Mouse (Mus musculus): ENCODE measurements around the gene C530008M17Rik. TPM values are rescaled to one million over a fixed set of nuclear protein-coding genes. Genes with fewer than 3 reads are reported as not detected.
"Not testable (repeated sequence)": the region's sequence is repeated elsewhere in the genome, so short reads cannot be mapped to it uniquely, and the experiment has no call there.

Gene C530008M17Rik
- total and polyA plus RNA-seq, 3 experiments: 0.04 to 0.44 TPM; not detected in 1

DNA sequence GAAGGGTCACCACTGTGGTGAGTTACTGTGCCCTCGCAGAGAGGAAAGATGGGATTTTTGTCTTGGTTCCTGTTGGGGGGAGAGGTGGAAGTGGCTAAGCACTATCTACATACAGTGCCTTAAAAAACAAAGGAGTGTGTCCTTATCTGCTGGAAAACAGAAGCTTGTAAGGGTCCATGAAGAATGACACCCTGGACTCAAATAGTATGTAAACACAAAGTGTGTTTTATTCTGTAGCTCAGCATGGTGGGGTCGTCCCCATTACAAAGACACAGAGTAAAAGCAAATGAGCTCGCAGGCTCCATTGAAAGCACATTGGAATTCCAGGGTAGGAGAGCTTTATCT, 249.8 kb downstream of the C530008M17Rik start:
- peaks cover 14 to 32% of the 10 kb centered on the region in 2 experiments for H3K36me3 ChIP-seq (replicated peaks in 1 of 2; ENCODE audit: control insufficient read depth in 1 of 2, insufficient read depth in 1 of 2, low read length in 1 of 2)
- H3K9me3 ChIP-seq (replicated peaks; ENCODE audit: low read length): no peaks in the 10 kb centered on the region
- H3K4me1 ChIP-seq (ENCODE audit: control insufficient read depth in 1 of 2, insufficient read depth in 2 of 2): peaks cover 0 to 11% of the 10 kb centered on the region in 2 experiments; a peak in 1 of 4 replicates
- H3K27ac ChIP-seq (ENCODE audit: insufficient read depth, low read depth): peak overlapping the region; percentile 59
- in situ Hi-C loops (cut with MboI; ENCODE audit: low pct_ligation_motif_present, low pct_unique_long_range_greater_than_20kb, low sequenced_read_pairs) (no loop called here), dilution Hi-C loops (cut with MboI; ENCODE audit: extremely low pct_ligation_motif_present, extremely low pct_unique_long_range_greater_than_20kb, low sequenced_read_pairs) (no loop called here)
- DNase-seq (ENCODE audit: extremely low read depth): no peak
- no peaks in the 10 kb centered on the region for H3K27me3 ChIP-seq (replicated peaks)
- H3K4me2 ChIP-seq (ENCODE audit: insufficient read depth, low read depth, poor library complexity, severe bottlenecking): peak overlapping the region; percentile 85
- H3K9ac ChIP-seq (ENCODE audit: insufficient read depth, low read depth): peak overlapping the region; percentile 67
- TF ChIP-seq USF1 (IDR thresholded peaks at IDR 0.05; ENCODE audit: low read depth, low read length) (no peak), IRF4 (IDR thresholded peaks at IDR 0.05; ENCODE audit: low read depth, low read length) (no peak), ZNF384 (IDR thresholded peaks at IDR 0.05; ENCODE audit: low read depth, low read length) (no peak), RAD21 (IDR thresholded peaks at IDR 0.05; ENCODE audit: low read depth, low read length) (no peak), GABPA (IDR thresholded peaks at IDR 0.05; ENCODE audit: insufficient replicate concordance, low read depth, low read length) (no peak), NELFE (IDR thresholded peaks at IDR 0.05; ENCODE audit: low read depth, low read length) (no peak), KAT2A (IDR thresholded peaks at IDR 0.05; ENCODE audit: insufficient replicate concordance, low read length) (no peak), MYC (IDR thresholded peaks at IDR 0.05; ENCODE audit: low read depth, low read length) (no peak), UBTF (IDR thresholded peaks at IDR 0.05; ENCODE audit: low read depth, low read length) (no peak), ZMIZ1 (IDR thresholded peaks at IDR 0.05; ENCODE audit: low read depth, low read length) (no peak), POLR2A (IDR thresholded peaks at IDR 0.05; ENCODE audit: low read depth, low read length) (no peak), MEF2A (IDR thresholded peaks at IDR 0.05; ENCODE audit: borderline replicate concordance, low read depth, low read length) (no peak), TCF12 (IDR thresholded peaks at IDR 0.05; ENCODE audit: low read depth, low read length) (no peak), POLR2AphosphoS2 (IDR thresholded peaks at IDR 0.05; ENCODE audit: low read depth, low read length) (no peak), USF2 (conservative IDR thresholded peaks at IDR 0.05; ENCODE audit: low read depth, low read length) (no peak), HCFC1 (IDR thresholded peaks at IDR 0.05; ENCODE audit: low read depth, low read length) (no peak), BHLHE40 (IDR thresholded peaks at IDR 0.05; ENCODE audit: low read depth, low read length) (no peak), EP300 (IDR thresholded peaks at IDR 0.05; ENCODE audit: low read length) (no peak), ELF1 (IDR thresholded peaks at IDR 0.05; ENCODE audit: low read depth, low read length) (no peak)
- no peaks in the 10 kb centered on the region for H3K79me2 ChIP-seq (replicated peaks; ENCODE audit: control insufficient read depth, extremely low read depth, insufficient read depth, poor library complexity, severe bottlenecking)
- H3K4me3 ChIP-seq (replicated peaks in 1 of 3; ENCODE audit: low read depth in 2 of 3, low read length in 2 of 3, poor library complexity in 1 of 3): peak overlapping the region; percentile 64 to 95 (median 73)

DNA sequence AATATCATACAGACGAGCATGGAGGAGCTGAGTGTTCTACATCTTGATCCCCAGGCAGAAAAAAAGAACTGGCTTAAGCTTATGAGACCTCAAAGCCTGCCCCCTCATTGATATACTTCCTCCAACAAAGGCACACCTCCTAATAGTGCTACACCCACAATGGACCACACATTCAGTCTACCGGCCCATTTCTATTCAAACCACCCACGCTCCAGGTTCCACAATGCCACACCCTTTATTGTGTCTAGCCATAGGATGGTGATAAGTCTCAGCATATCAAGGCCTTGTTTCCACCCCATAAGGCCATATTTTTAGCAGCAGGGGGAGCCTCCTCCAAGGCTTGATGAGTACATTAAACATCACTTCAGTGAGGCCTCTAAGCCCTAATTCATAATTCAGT, 254.5 kb downstream of the C530008M17Rik start:
- dilution Hi-C loops (cut with MboI; ENCODE audit: extremely low pct_ligation_motif_present, extremely low pct_unique_long_range_greater_than_20kb, low sequenced_read_pairs) (no loop called here), in situ Hi-C loops (cut with MboI; ENCODE audit: low pct_ligation_motif_present, low pct_unique_long_range_greater_than_20kb, low sequenced_read_pairs) (loop anchor here (5.0 kb wide), 1 partner anchor 41 kb away; the partner anchor contains the start of genes Paics and Ppat)
- peaks cover 0 to 11% of the 10 kb centered on the region in 2 experiments; a peak in 1 of 4 replicates for H3K4me1 ChIP-seq (ENCODE audit: control insufficient read depth in 1 of 2, insufficient read depth in 2 of 2)
- H3K27ac ChIP-seq (ENCODE audit: insufficient read depth, low read depth): no peak overlapping the region
- H3K9me3 ChIP-seq (replicated peaks; ENCODE audit: low read length): no peaks in the 10 kb centered on the region
- H3K36me3 ChIP-seq (replicated peaks in 1 of 2; ENCODE audit: control insufficient read depth in 1 of 2, insufficient read depth in 1 of 2, low read length in 1 of 2): peaks cover 31 to 55% of the 10 kb centered on the region in 2 experiments
- no peaks in the 10 kb centered on the region; the same call in 1 of the 2 replicates for H3K79me2 ChIP-seq (replicated peaks; ENCODE audit: control insufficient read depth, extremely low read depth, insufficient read depth, poor library complexity, severe bottlenecking)
- H3K4me2 ChIP-seq (ENCODE audit: insufficient read depth, low read depth, poor library complexity, severe bottlenecking): no peak overlapping the region
- no peak for TF ChIP-seq MXI1 (IDR thresholded peaks at IDR 0.05; ENCODE audit: low read depth, low read length)
- no peak for TF ChIP-seq POLR2A (IDR thresholded peaks at IDR 0.05; ENCODE audit: low read depth, low read length)
- TF ChIP-seq ZNF384 (IDR thresholded peaks at IDR 0.05; ENCODE audit: low read depth, low read length): no peak
- no peak for TF ChIP-seq KAT2A (IDR thresholded peaks at IDR 0.05; ENCODE audit: insufficient replicate concordance, low read length)
- TF ChIP-seq GABPA (IDR thresholded peaks at IDR 0.05; ENCODE audit: insufficient replicate concordance, low read depth, low read length): no peak
- TF ChIP-seq MEF2A (IDR thresholded peaks at IDR 0.05; ENCODE audit: borderline replicate concordance, low read depth, low read length): no peak
- TF ChIP-seq RAD21 (IDR thresholded peaks at IDR 0.05; ENCODE audit: low read depth, low read length): no peak
- no peak for TF ChIP-seq MAZ (IDR thresholded peaks at IDR 0.05; ENCODE audit: low read depth, low read length)
- no peak for TF ChIP-seq EP300 (IDR thresholded peaks at IDR 0.05; ENCODE audit: low read length)
- TF ChIP-seq NRF1 (IDR thresholded peaks at IDR 0.05; ENCODE audit: low read depth, low read length): no peak
- TF ChIP-seq CHD2 (IDR thresholded peaks at IDR 0.05; ENCODE audit: low read length): no peak
- TF ChIP-seq NELFE (IDR thresholded peaks at IDR 0.05; ENCODE audit: low read depth, low read length): no peak
- TF ChIP-seq JUN (IDR thresholded peaks at IDR 0.05; ENCODE audit: insufficient read depth, low read depth, low read length): no peak
- no peak for TF ChIP-seq HCFC1 (IDR thresholded peaks at IDR 0.05; ENCODE audit: low read depth, low read length)
- H3K9ac ChIP-seq (ENCODE audit: insufficient read depth, low read depth): no peak overlapping the region
- H3K27me3 ChIP-seq (replicated peaks): no peaks in the 10 kb centered on the region
- DNase-seq (ENCODE audit: extremely low read depth): no peak
- no peak overlapping the region for H3K4me3 ChIP-seq (replicated peaks in 1 of 3; ENCODE audit: low read depth in 2 of 3, low read length in 2 of 3, poor library complexity in 1 of 3)

DNA sequence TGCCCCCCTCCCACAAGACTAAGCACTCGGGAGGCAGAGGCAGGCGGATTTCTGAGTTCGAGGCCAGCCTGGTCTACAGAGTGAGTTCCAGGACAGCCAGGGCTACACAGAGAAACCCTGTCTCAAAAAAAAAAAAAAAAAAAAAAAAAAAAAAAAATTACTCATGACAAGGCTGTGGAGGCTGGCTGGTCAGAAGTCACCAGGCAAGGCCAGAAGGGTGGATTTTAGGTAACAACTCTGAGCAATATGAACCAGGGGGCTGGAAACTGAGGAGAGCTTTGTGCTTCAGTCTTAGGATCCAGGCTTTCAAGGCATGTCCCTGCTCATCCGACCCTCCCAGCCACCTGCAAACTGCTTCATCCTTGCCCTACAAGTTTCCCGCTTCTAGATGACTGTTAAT, 256.2 kb downstream of the C530008M17Rik start:
- H3K27me3 ChIP-seq (replicated peaks); H3K79me2 ChIP-seq (replicated peaks; ENCODE audit: control insufficient read depth, extremely low read depth, insufficient read depth, poor library complexity, severe bottlenecking); H3K27ac ChIP-seq (ENCODE audit: insufficient read depth, low read depth); H3K4me2 ChIP-seq (ENCODE audit: insufficient read depth, low read depth, poor library complexity, severe bottlenecking); H3K9me3 ChIP-seq (replicated peaks; ENCODE audit: low read length); H3K9ac ChIP-seq (ENCODE audit: insufficient read depth, low read depth); H3K4me3 ChIP-seq (replicated peaks in 1 of 3; ENCODE audit: low read depth in 2 of 3, low read length in 2 of 3, poor library complexity in 1 of 3); dilution Hi-C loops (cut with MboI; ENCODE audit: extremely low pct_ligation_motif_present, extremely low pct_unique_long_range_greater_than_20kb, low sequenced_read_pairs); H3K4me1 ChIP-seq (ENCODE audit: control insufficient read depth in 1 of 2, insufficient read depth in 2 of 2); DNase-seq (ENCODE audit: extremely low read depth): not testable (repeated sequence)
- in situ Hi-C loops (cut with MboI; ENCODE audit: low pct_ligation_motif_present, low pct_unique_long_range_greater_than_20kb, low sequenced_read_pairs): loop anchor here (5.0 kb wide), 1 partner anchor 40 kb away; the partner anchor contains the start of genes Paics and Ppat
- peaks cover 34 to 67% of the 10 kb centered on the region in 2 experiments for H3K36me3 ChIP-seq (replicated peaks in 1 of 2; ENCODE audit: control insufficient read depth in 1 of 2, insufficient read depth in 1 of 2, low read length in 1 of 2)

Measured in CH12.LX (cell line).